Mouse (Mus musculus) stomach, embryonic 14.5 days (tissue): ENCODE results near the gene Psmb8. TPM values are rescaled to one million over a fixed set of nuclear protein-coding genes. Genes with fewer than 3 reads are reported as not detected.
"Not testable (repeated sequence)": the region's sequence is repeated elsewhere in the genome, so short reads cannot be mapped to it uniquely, and the experiment has no call there.

Experiments used
- ATAC-seq: fragments of 200-750 bp; cut with Nextera tagmentation; 2 replicates; pipeline ENCODE4 v1.8.0; 2017; ENCODE audit warnings: low read depth, moderate TSS enrichment; ENCODE audit not compliant: insufficient number of reproducible peaks, insufficient read depth, low FRiP score
- H3K27ac ChIP-seq: fragments of 300-500 bp; sonication (generic); 2 replicates; pipeline ENCODE4 v1.5.1; 2014; ENCODE audit warnings: mild to moderate bottlenecking, low read length, moderate library complexity, mixed read lengths
- H3K27me3 ChIP-seq: fragments of 300-500 bp; sonication (generic); 2 replicates; pipeline ENCODE4 v1.6.1; 2014; ENCODE audit warnings: low read length, control low read depth, mixed read lengths; ENCODE audit not compliant: control insufficient read depth, insufficient read depth
- H3K36me3 ChIP-seq: fragments of 300-500 bp; sonication (generic); 2 replicates; pipeline ENCODE4 v1.6.1; 2014; ENCODE audit warnings: mild to moderate bottlenecking, control low read depth, low read length, moderate library complexity, mixed read lengths; ENCODE audit not compliant: control insufficient read depth, insufficient read depth
- H3K4me1 ChIP-seq: fragments of 300-500 bp; sonication (generic); 2 replicates; pipeline ENCODE4 v1.6.1; 2014; ENCODE audit warnings: low read length, control low read depth, mixed read lengths; ENCODE audit not compliant: control insufficient read depth, insufficient read depth
- H3K4me2 ChIP-seq: fragments of 300-500 bp; sonication (generic); replicated peaks from 2 replicates; pipeline ENCODE4 v1.6.1; 2014; ENCODE audit warnings: low read depth, low read length, control low read depth
- H3K4me3 ChIP-seq: fragments of 300-500 bp; sonication (generic); 2 replicates; pipeline ENCODE4 v1.5.1; 2014; ENCODE audit warnings: low read depth, low read length, control low read depth
- H3K9ac ChIP-seq: fragments of 300-500 bp; sonication (generic); replicated peaks from 2 replicates; pipeline ENCODE4 v1.6.1; 2014; ENCODE audit warnings: low read depth, mild to moderate bottlenecking, control low read depth, low read length, moderate library complexity, mixed read lengths
- H3K9me3 ChIP-seq: fragments of 300-500 bp; sonication (generic); 2 replicates; pipeline ENCODE4 v1.6.1; 2016; ENCODE audit warnings: low read depth, low read length, control low read depth; ENCODE audit not compliant: control insufficient read depth
- WGBS: fragments of 180-500 bp; shearing (Covaris S2); extraction: QIAGEN DNeasy Blood & Tissue Kit; methylation state at CpG from one replicate; pipeline ENCODE4 v1.1.7; 2014; 5-methylcytosine and 5-hydroxymethylcytosine counted together
- polyA plus RNA-seq: library from polyadenylated mRNA; unstranded; fragments of >200 nt; fragmentation: Nextera tagmentation; extraction: Ambion mirVana; gene quantifications from 2 replicates; pipeline ENCODE4 v1.2.1, GENCODE M21; 2014

Psmb8 gene
- polyA plus RNA-seq, 1 experiment from 2014 or later = 8.3 TPM

GRCm38 (mm10) chr17:34210599-34210998 lies 13.1 kb downstream of the Psmb8 start:
- Histone ChIP-seq H3K27ac (no peak overlapping the region), H3K27me3 (peaks cover 22% of the 10 kb centered on the region), H3K4me2 (no peak overlapping the region), H3K4me3 (no peak overlapping the region), H3K9ac (no peak overlapping the region), H3K4me1 (no peaks in the 10 kb centered on the region), H3K36me3 (no peaks in the 10 kb centered on the region), H3K9me3 (no peaks in the 10 kb centered on the region)
- ATAC-seq = no peak
- 70% methylated on average over 3 of the region's 3 CpGs for WGBS

GRCm38 (mm10) chr17:34211746-34212365 lies 14.3 kb downstream of the Psmb8 start:
- WGBS = 18% methylated on average over 23 of the region's 23 CpGs
- peaks cover 19% of the 10 kb centered on the region for H3K27me3 ChIP-seq
- no peaks in the 10 kb centered on the region for H3K4me1 ChIP-seq
- H3K36me3 ChIP-seq = no peaks in the 10 kb centered on the region
- no peak overlapping the region for H3K4me2 ChIP-seq
- H3K27ac ChIP-seq = no peak overlapping the region
- 0 out of 2 replicates have a peak, but pooled peaks have one; percentile 6 for ATAC-seq
- H3K9me3 ChIP-seq = no peaks in the 10 kb centered on the region
- H3K9ac ChIP-seq = no peak overlapping the region
- no peak overlapping the region for H3K4me3 ChIP-seq

- H3K4me1 ChIP-seq = no peaks in the 10 kb centered on the region
- ATAC-seq = no peak
- no peak overlapping the region for H3K4me3 ChIP-seq
- no peak overlapping the region for H3K4me2 ChIP-seq
- 44% methylated on average over 21 of the region's 21 CpGs for WGBS
- H3K27me3 ChIP-seq = peaks cover 19% of the 10 kb centered on the region
- H3K9me3 ChIP-seq = 0 out of 2 replicates have a peak, but pooled peaks cover 3% of the 10 kb centered on the region
- no peaks in the 10 kb centered on the region for H3K36me3 ChIP-seq
- H3K27ac ChIP-seq = no peak overlapping the region
- no peak overlapping the region for H3K9ac ChIP-seq
Measured at GRCm38 (mm10) chr17:34213936-34214335, 16.4 kb downstream of the Psmb8 start.

DNA sequence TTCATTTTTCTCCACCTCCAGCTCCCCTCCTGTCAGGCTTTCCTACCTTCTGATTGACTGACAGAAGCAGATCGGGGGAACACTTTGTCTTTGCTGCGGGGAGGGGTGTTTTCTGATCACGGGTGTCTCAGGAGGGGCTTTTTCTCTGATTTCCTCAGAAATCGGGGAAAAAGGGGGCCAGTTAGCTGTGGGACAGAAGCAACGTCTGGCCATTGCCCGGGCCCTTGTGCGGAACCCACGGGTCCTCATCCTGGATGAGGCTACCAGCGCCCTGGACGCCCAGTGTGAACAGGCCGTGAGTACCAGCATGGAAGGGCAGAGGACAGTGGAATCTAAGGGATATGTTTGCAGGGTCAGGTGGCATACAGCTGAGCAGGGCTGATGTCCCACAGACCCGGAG lies 17.7 kb downstream of the Psmb8 start:
- Histone ChIP-seq H3K27ac (no peak overlapping the region), H3K4me2 (no peak overlapping the region), H3K9me3 (0 out of 2 replicates have a peak, but pooled peaks cover 3% of the 10 kb centered on the region), H3K36me3 (no peaks in the 10 kb centered on the region), H3K4me1 (no peaks in the 10 kb centered on the region), H3K4me3 (no peak overlapping the region), H3K27me3 (peaks cover 19% of the 10 kb centered on the region), H3K9ac (no peak overlapping the region)
- ATAC-seq = no peak
- WGBS = 83% methylated on average over 12 of the region's 12 CpGs

DNA sequence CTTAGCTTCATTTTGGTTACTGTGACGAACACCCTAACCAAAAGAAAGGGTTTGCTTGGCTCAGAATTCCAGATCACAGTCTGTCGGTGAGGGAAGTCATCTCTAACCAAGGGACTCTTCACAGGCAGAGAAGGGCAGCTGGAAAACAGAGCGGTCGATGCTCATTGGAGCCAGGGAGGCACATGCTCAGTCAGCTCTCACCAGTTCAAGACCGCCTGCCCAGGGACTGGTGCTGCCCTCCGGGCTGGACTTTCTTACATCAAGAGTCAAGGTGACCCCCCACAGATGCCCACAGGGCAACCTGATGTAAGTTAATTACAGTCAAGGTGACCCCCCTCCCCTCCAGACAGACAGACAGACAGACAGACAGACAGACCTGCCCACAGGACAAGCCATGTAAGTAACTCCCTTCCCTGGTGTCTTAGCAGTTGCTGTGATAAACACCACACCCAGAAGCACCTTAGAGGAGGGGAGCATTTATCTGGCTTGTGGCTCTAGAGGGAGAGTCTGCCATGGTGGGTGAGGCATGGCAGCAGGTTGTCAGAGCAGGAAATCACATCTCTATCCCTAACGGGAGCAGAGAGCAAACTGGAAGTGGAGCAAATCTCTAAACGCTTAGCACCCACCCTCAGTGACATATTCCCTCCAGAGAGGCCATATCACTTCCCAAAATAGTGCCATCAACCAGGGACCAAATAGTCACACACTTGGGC lies 19.9 kb downstream of the Psmb8 start:
- 85% methylated on average over 8 of the region's 8 CpGs for WGBS
- Histone ChIP-seq H3K4me2 (no peak overlapping the region), H3K9me3 (0 out of 2 replicates have a peak, but pooled peaks cover 3% of the 10 kb centered on the region), H3K36me3 (no peaks in the 10 kb centered on the region), H3K4me1 (no peaks in the 10 kb centered on the region), H3K27me3 (peaks cover 12% of the 10 kb centered on the region; the same call in 1 of the 2 replicates), H3K27ac (no peak overlapping the region), H3K4me3 (no peak overlapping the region), H3K9ac (no peak overlapping the region)
- ATAC-seq = no peak

GRCm38 (mm10) chr17:34217986-34218385 lies 20.5 kb downstream of the Psmb8 start:
- Histone ChIP-seq H3K27me3 (peaks cover 12% of the 10 kb centered on the region; the same call in 1 of the 2 replicates), H3K9me3 (0 out of 2 replicates have a peak, but pooled peaks cover 3% of the 10 kb centered on the region), H3K4me1 (no peaks in the 10 kb centered on the region), H3K4me2 (no peak overlapping the region), H3K9ac (no peak overlapping the region), H3K27ac (no peak overlapping the region), H3K36me3 (no peaks in the 10 kb centered on the region), H3K4me3 (no peak overlapping the region)
- ATAC-seq = no peak
- WGBS = 83% methylated on average over 5 of the region's 5 CpGs

GRCm38 (mm10) chr17:34218675-34219074 lies 21.2 kb downstream of the Psmb8 start:
- H3K27me3 ChIP-seq = peaks cover 6% of the 10 kb centered on the region; the same call in 1 of the 2 replicates
- H3K27ac ChIP-seq = no peak overlapping the region
- H3K9ac ChIP-seq = no peak overlapping the region
- ATAC-seq = no peak
- H3K4me3 ChIP-seq = no peak overlapping the region
- H3K36me3 ChIP-seq = no peaks in the 10 kb centered on the region
- H3K9me3 ChIP-seq = 0 out of 2 replicates have a peak, but pooled peaks cover 3% of the 10 kb centered on the region
- 86% methylated on average over 11 of the region's 11 CpGs for WGBS
- H3K4me1 ChIP-seq = no peaks in the 10 kb centered on the region
- no peak overlapping the region for H3K4me2 ChIP-seq

DNA sequence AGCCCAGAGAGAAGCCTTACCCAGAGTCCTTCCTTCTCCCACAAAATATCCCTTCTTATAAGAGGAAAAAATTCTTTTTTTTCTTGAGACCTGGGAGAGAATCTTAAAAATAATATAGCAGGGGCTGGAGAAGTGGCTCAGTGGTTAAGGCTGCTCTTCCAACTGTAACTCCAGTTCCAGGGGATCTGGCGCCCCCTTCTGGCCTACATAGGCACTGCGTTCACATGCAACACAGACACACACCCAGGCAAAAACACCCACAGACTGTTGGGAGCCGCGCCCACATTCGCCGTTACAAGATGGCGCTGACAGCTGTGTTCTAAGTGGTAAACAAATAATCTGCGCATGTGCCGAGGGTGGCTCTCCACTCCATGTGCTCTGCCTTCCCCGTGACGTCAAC lies 21.6 kb downstream of the Psmb8 start:
- H3K4me1 ChIP-seq, H3K36me3 ChIP-seq, H3K9me3 ChIP-seq, ATAC-seq, H3K4me3 ChIP-seq, H3K9ac ChIP-seq, H3K4me2 ChIP-seq, H3K27ac ChIP-seq, H3K27me3 ChIP-seq: not testable (repeated sequence)
- 92% methylated on average over 8 of the region's 11 CpGs for WGBS
